Mouse (Mus musculus): ENCODE data around the gene Gstm7.
"Not testable (repeated sequence)": the region's sequence is repeated elsewhere in the genome, so short reads cannot be mapped to it uniquely, and the experiment has no call there.

Gstm7 gene

GRCm38 (mm10) chr3:107931670-107932069 is at the start of gene Gstm7:
Gene Gstm7, minus strand, starts transcription at chr3:107931817.
- peak; percentile 95 for DNase-seq (ENCODE audit: low spot score)

GRCm38 (mm10) chr3:107981261-107981660 is 49.6 kb upstream of the Gstm7 start:
- no peak for DNase-seq (ENCODE audit: low spot score)

- DNase-seq (ENCODE audit: low spot score), result no peak
Measured at GRCm38 (mm10) chr3:107977691-107978090, 46.1 kb upstream of the Gstm7 start.

GRCm38 (mm10) chr3:107974237-107974636 is 42.6 kb upstream of the Gstm7 start:
- no peak for DNase-seq (ENCODE audit: low spot score)

- no peak for DNase-seq (ENCODE audit: low spot score)
Measured at GRCm38 (mm10) chr3:107972070-107972469, 40.5 kb upstream of the Gstm7 start.

DNA sequence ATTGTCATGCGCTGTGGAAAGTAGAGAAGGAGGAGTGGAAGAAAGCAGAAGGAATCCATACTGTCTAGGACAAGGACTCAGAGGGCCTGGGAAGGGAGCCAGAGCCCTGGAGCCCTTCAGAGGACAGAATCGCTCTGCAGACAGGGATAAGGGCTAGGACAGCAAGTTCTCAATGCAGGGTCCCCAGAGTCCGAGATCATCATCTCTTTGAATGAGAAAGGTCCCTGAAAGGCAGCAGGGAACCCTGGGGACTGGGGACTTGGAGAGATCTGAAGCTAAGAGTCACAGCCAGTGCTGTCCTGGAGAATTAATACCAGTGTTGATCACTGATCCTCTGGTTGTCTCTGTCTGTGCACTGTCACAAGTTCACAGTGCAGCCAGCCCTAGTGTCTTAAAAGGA is 39.5 kb upstream of the Gstm7 start:
- not testable (repeated sequence) for DNase-seq (ENCODE audit: low spot score)

GRCm38 (mm10) chr3:107968724-107969395 is 37.2 kb upstream of the Gstm7 start, which contains the start of gene Gstm3:
Gene Gstm3, minus strand, starts transcription at chr3:107969283.
- DNase-seq (ENCODE audit: low spot score), result no peak

- no peak for DNase-seq (ENCODE audit: low spot score)
Measured at GRCm38 (mm10) chr3:107966631-107967030, 35.0 kb upstream of the Gstm7 start.

DNA sequence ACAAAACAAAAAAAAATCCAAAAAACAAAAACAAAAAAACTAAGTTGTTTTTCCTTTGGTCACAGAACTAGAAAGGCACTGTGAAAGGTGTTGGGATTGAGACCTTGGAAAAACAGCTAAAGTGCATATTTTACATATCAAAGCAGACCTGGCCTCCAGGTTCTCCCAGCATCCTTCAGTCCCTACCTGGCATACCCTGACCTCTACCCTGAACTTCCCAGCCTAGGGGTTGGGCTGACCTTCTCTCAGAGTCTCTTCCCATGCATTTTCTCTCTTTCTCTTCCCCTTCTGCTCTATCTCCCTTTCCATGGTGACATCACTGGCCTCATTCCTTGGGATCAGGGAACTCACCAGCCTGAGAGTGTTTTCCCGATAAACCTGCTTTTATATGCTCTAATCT is 34.0 kb upstream of the Gstm7 start:
- DNase-seq (ENCODE audit: low spot score), result no peak

DNA sequence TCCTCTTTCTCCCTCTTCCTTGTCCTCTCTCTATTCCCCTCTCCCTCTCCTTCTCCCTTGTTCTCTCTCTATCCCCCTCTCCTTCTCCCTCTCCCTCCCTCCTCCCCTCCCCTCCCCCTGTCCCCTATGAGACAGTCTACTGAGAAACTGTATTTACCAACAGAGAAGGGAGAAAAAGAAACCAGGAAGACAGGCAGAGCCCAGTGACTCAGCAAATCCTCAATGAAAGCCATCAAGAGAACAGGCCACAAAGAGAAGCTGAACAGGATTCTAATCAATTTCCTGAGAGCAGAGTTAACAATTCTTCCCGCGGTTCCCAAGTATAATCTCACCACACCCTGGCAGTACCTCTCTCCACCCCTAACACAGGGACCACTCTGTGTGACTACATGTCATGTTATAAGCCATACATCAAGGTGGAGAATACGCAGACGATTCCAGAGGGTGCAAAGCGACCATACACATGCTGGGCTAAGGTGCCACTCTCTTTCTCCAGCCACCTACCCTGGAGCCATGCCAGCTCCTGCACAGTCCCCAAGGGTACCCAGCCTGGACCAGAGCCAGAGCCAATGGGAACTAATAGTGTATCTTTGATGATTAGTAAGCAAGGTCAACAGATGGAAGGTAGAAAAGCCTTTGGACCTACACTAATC is 33.2 kb upstream of the Gstm7 start:
- DNase-seq (ENCODE audit: low spot score), result no peak

DNA sequence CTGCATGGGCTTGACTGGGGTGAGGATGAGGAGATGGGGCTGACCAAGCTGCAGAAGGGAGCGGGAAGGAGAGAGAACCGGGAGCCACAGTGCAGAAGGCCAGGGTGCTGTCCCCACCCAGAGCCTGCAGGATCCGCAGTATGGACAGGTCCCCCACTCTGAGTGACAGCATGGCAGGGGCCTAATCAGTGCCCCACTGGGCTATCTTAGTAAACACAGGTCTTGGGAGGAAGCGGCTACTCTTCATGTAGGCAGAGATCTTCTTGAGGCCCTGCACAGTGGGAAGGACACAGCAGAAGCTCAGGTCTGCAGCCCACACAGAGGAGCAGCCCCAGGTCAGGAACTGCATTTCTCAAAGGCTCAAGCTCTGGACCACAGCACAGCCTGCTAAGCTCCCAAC is 32.4 kb upstream of the Gstm7 start:
- DNase-seq (ENCODE audit: low spot score), result no peak

GRCm38 (mm10) chr3:107955260-107955659 is 23.6 kb upstream of the Gstm7 start:
- DNase-seq (ENCODE audit: low spot score), result not testable (repeated sequence)

DNA sequence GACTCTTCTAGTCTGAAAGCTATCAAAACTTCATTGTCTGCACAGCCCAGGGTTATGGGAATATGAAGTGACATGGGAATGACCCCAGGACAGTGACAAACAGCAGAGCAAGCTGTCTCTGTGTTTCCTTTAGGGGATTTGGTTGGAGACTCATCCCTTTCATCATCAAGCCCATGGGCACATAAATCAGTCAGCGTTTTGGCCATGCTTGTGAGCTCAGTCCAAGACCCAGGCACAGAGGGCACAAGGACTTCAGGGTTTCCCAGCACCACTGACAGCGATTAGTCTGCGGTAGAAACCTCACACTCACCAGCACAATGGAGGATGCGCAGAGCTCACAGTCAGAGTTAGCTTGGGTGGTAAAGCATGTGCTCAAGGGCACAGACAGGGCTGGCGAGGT is 22.3 kb upstream of the Gstm7 start:
- no peak for DNase-seq (ENCODE audit: low spot score)

- peak; percentile 75 for DNase-seq (ENCODE audit: low spot score)
Measured at GRCm38 (mm10) chr3:107953328-107953755, 21.7 kb upstream of the Gstm7 start.

DNA sequence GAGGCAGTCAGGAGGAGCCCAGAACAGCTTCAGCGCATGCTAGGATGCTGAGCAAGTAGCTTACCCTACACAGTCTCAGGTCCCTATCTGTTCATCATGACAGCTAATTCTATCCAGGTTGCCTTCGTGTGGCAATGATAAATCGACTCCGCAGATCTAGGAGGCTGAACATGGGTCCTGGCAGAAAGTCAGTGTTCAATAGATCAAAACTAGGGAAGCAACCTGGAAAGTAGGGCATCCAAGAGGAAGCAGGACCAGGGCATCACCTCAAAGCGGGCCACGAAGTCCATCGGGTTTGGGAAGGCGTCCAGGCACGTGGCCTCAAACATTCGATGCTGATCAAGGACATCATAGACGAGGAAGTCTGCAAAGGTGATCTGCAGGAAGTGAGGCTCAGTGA is 18.9 kb upstream of the Gstm7 start:
- DNase-seq (ENCODE audit: low spot score), result no peak

- not testable (repeated sequence) for DNase-seq (ENCODE audit: low spot score)
Measured at GRCm38 (mm10) chr3:107949461-107949860, 17.8 kb upstream of the Gstm7 start.

- no peak for DNase-seq (ENCODE audit: low spot score)
Measured at GRCm38 (mm10) chr3:107945729-107946128, 14.1 kb upstream of the Gstm7 start.

- no peak for DNase-seq (ENCODE audit: low spot score)
Measured at GRCm38 (mm10) chr3:107943239-107943990, 11.8 kb upstream of the Gstm7 start, which contains the start of gene Gstm6. Gene Gstm6, minus strand, starts transcription at chr3:107943749.

DNA sequence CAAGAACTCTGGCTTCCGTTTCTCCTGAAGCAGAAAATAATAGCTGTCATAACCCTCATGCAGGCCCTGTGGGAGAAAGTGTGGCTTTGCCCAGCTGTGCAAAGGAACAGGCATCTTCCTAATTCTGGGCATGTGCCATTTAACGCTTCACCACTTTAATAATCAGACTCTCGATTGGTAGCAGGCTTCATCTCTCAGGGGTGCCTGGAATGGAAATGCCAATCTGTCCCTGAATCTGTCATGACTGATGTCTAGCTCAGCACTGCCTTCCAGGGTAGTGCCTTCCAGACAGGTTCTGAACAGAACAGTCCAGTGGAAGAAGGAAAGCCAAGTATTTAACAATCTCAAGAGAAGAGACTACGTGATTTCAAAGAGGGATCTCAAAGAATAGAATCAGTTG is 9.6 kb upstream of the Gstm7 start:
- DNase-seq (ENCODE audit: low spot score), result no peak

- no peak for DNase-seq (ENCODE audit: low spot score)
Measured at GRCm38 (mm10) chr3:107940524-107940923, 8.9 kb upstream of the Gstm7 start.

GRCm38 (mm10) chr3:107939830-107940229 is 8.2 kb upstream of the Gstm7 start:
- no peak for DNase-seq (ENCODE audit: low spot score)

- peak; percentile 63 for DNase-seq (ENCODE audit: low spot score)
Measured at GRCm38 (mm10) chr3:107939403-107939802, 7.8 kb upstream of the Gstm7 start.

DNA sequence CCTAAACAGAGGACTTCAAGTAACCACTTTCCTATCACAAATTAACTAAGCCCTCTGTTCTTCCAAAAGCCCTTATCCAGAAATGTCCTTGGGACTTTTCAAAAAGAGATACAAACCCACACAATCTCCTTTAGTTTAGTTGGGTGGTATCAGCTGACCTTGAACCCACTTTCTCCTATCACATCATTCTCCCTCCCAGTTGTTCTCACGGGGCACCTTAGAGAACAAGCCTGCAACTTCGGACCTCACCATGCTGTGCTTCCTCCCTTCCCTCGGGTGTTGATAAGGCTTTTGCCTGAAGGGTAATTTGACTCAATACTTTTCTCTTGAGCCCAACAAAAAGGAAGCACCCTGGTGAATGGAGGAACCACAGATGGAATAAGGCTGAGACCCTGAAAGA is 4.3 kb upstream of the Gstm7 start:
- no peak for DNase-seq (ENCODE audit: low spot score)
